Mouse (Mus musculus) kidney, embryonic 14.5 days (tissue): ENCODE results near the gene Itfg2. TPM values are rescaled to one million over a fixed set of nuclear protein-coding genes. Genes with fewer than 3 reads are reported as not detected.
A peak's percentile ranks its signal among the peaks of the same experiment; 100 is the strongest.

Source experiments
- ATAC-seq: fragments of 200-750 bp; cut with Nextera tagmentation; 2 replicates; pipeline ENCODE4 v1.8.0; 2017; ENCODE audit warnings: moderate number of reproducible peaks, mild to moderate bottlenecking, moderate TSS enrichment, moderate library complexity; ENCODE audit not compliant: low FRiP score, low TSS enrichment
- H3K27ac ChIP-seq: fragments of 300-500 bp; sonication (generic); 2 replicates; pipeline ENCODE4 v1.5.1; 2014; ENCODE audit warnings: low read depth, mild to moderate bottlenecking, low read length, moderate library complexity, mixed read lengths
- H3K27me3 ChIP-seq: fragments of 300-500 bp; sonication (generic); 2 replicates; pipeline ENCODE4 v1.6.1; 2014; ENCODE audit warnings: mild to moderate bottlenecking, low read length; ENCODE audit not compliant: control insufficient read depth, insufficient read depth
- H3K36me3 ChIP-seq: fragments of 300-500 bp; sonication (generic); 2 replicates; pipeline ENCODE4 v1.6.1; 2014; ENCODE audit warnings: low read length, mixed read lengths; ENCODE audit not compliant: control insufficient read depth, insufficient read depth
- H3K4me1 ChIP-seq: fragments of 300-500 bp; sonication (generic); 2 replicates; pipeline ENCODE4 v1.6.1; 2014; ENCODE audit warnings: low read length, mixed read lengths; ENCODE audit not compliant: control insufficient read depth, insufficient read depth
- H3K4me2 ChIP-seq: fragments of 300-500 bp; sonication (generic); replicated peaks from 2 replicates; pipeline ENCODE4 v1.6.1; 2014; ENCODE audit warnings: low read depth, mild to moderate bottlenecking, low read length
- H3K4me3 ChIP-seq: fragments of 300-500 bp; sonication (generic); 2 replicates; pipeline ENCODE4 v1.5.1; 2014; ENCODE audit warnings: mild to moderate bottlenecking, low read length
- H3K9ac ChIP-seq: fragments of 300-500 bp; sonication (generic); 2 replicates; pipeline ENCODE4 v1.6.1; 2014; ENCODE audit warnings: low read depth, mild to moderate bottlenecking, low read length, moderate library complexity
- H3K9me3 ChIP-seq: fragments of 300-500 bp; sonication (generic); 2 replicates; pipeline ENCODE4 v1.6.1; 2016; ENCODE audit warnings: low read length; ENCODE audit not compliant: control insufficient read depth
- WGBS: fragments of 180-500 bp; shearing (Covaris S2); extraction: QIAGEN DNeasy Blood & Tissue Kit; methylation state at CpG from one replicate; pipeline ENCODE4 v1.1.7; 2014; 5-methylcytosine and 5-hydroxymethylcytosine counted together
- polyA plus RNA-seq: library from polyadenylated mRNA; unstranded; fragments of >200 nt; fragmentation: Nextera tagmentation; extraction: Ambion mirVana; gene quantifications from 2 replicates; pipeline ENCODE4 v1.2.1, GENCODE M21; 2014

Gene Itfg2
- polyA plus RNA-seq, result 24.0 and 35.7 TPM in 2 replicates

DNA sequence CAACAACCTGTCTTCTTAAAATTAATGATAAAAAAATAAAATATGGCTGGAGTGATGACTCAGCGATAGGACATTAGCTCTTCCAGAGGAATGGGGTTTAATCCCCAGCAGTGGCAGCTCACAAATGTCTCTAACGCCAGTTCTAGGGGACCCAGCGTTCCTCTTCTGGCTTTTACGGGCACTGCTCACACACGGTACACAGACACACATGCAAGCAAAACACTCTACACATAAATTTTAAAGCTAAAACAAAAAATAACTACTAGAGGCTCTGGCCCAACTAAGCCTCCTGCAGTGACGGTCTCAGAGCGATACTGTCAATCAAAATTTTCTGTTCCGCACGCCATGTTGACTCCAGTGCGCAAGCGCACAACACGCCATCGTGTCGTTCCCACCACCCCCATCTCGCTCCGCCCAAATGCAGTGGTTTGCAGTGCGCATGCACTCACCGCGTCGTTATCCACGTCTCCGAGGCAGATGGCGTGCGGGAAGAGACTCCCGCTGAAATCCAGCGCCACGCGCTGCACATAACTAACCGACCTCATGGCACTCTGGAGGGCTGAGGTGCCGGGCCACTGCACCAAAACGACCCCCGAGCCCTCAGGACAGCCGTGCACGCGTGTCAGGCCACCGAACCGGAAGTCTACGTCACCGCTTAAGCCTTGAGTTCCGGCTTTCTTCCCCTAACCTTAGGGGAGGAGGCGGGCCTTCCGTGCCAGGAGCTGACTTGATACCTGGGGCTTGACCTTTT lies at the start of gene Itfg2:
Gene Itfg2, minus strand, starts transcription at position 663 of the 751 bp plus-strand sequence.
- WGBS, result under 1% methylated on average over 42 of the region's 42 CpGs
- ATAC-seq, result peak; percentile 94

DNA sequence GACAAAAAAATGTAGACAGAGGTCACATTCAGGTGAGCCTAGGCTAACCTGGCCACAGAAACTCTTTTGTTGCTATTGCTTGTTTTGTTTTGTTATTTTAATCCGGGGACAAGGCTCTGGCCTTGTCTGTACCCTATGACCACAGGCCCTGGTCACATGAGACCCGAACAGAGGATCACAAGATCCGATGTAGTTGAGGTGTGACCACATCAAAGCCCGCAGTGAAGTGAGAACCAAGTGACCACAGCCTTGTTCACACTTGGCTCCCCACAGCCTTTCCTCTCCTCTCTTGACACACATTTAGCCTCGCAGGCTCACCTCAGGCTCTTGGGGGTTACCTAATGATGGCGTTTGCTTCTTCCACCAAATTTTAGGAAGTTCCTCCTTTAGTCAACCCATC lies 49.4 kb upstream of the Itfg2 start:
- Histone ChIP-seq H3K27me3 (no peaks in the 10 kb centered on the region), H3K9ac (no peak overlapping the region), H3K36me3 (no peaks in the 10 kb centered on the region), H3K4me3 (no peak overlapping the region), H3K4me1 (no peaks in the 10 kb centered on the region), H3K4me2 (no peak overlapping the region), H3K9me3 (no peaks in the 10 kb centered on the region), H3K27ac (no peak overlapping the region)
- ATAC-seq, result no peak
- WGBS, result 80% methylated on average over 6 of the region's 6 CpGs

More for the DNA sequence above, at the start of gene Itfg2:
- Histone ChIP-seq H3K4me3 (peak within 1 kb of the TSS; percentile 61), H3K27ac (peak within 1 kb of the TSS; percentile 92), H3K9ac (peak within 1 kb of the TSS; percentile 68), H3K27me3 (no peaks in the 10 kb centered on the region), H3K4me1 (no peaks in the 10 kb centered on the region), H3K4me2 (peak within 1 kb of the TSS; percentile 57), H3K9me3 (no peaks in the 10 kb centered on the region), H3K36me3 (peaks cover 19% of the 10 kb centered on the region)

DNA sequence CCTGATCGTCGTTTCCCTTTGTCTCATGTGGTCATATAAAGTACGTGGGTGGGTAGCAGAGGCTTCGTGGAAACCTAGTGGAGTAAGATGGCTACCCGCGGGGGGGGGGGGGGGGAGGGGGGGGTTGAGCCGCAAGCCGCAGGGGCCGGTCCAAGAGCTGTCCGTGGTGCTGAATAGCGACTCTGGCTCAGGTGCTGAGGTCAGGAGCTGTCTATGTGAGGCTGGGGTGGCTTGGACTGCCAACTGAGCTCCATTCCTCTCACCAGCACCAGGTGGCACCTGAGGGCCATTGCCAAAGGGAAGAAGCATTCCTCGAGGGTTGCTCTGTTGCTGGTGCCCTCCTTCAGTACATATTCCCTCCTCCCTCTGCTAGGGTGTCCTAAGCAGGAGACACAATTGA lies 44.7 kb upstream of the Itfg2 start:
- Histone ChIP-seq H3K9ac (no peak overlapping the region), H3K27ac (no peak overlapping the region), H3K4me3 (no peak overlapping the region), H3K27me3 (no peaks in the 10 kb centered on the region), H3K9me3 (no peaks in the 10 kb centered on the region), H3K4me1 (no peaks in the 10 kb centered on the region), H3K4me2 (no peak overlapping the region), H3K36me3 (no peaks in the 10 kb centered on the region)
- peak; percentile 71 for ATAC-seq
- 12% methylated on average over 10 of the region's 12 CpGs for WGBS

DNA sequence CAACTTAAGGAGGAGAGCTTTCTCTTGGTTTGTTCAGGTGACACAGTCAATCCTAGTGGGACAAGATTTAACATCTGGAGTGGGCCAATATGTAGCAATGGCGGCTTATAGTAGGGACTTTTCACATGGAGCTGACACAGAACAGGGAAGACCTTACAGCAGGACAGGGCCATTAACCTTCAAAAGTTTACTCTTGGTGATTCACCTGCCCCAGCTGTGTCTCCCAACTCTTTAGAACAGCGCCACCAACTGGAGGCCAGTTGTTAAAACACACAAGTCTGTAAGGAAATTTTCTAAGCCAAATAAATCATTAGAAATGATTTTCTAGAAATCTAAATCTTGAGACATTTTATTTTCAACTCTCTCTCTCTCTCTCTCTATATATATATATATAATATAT lies 42.6 kb upstream of the Itfg2 start:
- ATAC-seq, result no peak
- no peak overlapping the region for H3K9ac ChIP-seq
- no peaks in the 10 kb centered on the region for H3K27me3 ChIP-seq
- no peaks in the 10 kb centered on the region for H3K9me3 ChIP-seq
- WGBS, result 52% methylated on average over 2 of the region's 2 CpGs
- H3K27ac ChIP-seq, result no peak overlapping the region
- H3K4me3 ChIP-seq, result no peak overlapping the region
- no peaks in the 10 kb centered on the region for H3K4me1 ChIP-seq
- no peaks in the 10 kb centered on the region for H3K36me3 ChIP-seq
- no peak overlapping the region for H3K4me2 ChIP-seq

DNA sequence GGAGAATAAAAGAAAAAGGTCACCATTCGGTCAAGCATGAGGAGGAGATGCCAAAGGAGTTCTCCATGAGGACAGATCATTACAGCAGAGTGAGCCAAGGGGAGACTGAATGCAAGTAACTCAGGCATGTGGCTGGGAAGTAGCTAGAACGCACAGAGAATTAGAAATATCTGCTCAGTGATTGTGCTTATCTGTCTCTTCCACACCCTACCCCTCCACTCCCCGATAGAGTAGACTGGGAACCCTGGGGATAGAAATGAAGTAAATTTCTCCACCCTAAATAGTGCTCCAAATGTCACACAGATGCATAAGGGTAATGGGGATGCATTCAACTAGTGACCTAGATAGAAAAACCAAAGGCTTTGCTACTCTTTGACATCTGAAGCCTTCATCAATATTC lies 41.8 kb upstream of the Itfg2 start:
- Histone ChIP-seq H3K4me3 (no peak overlapping the region), H3K27ac (no peak overlapping the region), H3K4me2 (no peak overlapping the region), H3K27me3 (no peaks in the 10 kb centered on the region), H3K9ac (no peak overlapping the region), H3K4me1 (no peaks in the 10 kb centered on the region), H3K9me3 (no peaks in the 10 kb centered on the region), H3K36me3 (no peaks in the 10 kb centered on the region)
- 74% methylated on average over 3 of the region's 3 CpGs for WGBS
- ATAC-seq, result no peak

DNA sequence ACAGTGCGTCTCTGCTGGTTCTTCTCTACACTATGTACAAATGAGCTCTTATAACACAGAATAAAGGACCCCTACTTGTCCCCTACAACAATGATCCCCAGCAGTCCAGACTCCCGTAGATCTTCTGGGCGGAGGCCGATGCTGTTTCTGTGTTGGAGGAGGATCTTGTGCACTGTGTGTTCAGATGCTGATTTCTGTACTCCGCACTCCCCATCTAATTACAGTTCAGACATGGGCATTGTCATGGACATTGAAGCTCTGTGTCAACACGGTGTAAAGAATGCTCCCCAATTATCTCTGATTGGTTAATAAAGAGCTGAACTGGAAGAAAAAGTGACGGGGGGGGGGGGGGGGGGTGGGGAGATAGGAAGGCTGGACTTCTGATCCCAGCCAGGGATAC lies 41.3 kb upstream of the Itfg2 start:
- Histone ChIP-seq H3K27me3 (no peaks in the 10 kb centered on the region), H3K9me3 (no peaks in the 10 kb centered on the region), H3K36me3 (no peaks in the 10 kb centered on the region), H3K9ac (no peak overlapping the region), H3K4me3 (no peak overlapping the region), H3K4me1 (no peaks in the 10 kb centered on the region), H3K27ac (no peak overlapping the region), H3K4me2 (no peak overlapping the region)
- ATAC-seq, result no peak
- 68% methylated on average over 7 of the region's 7 CpGs for WGBS

DNA sequence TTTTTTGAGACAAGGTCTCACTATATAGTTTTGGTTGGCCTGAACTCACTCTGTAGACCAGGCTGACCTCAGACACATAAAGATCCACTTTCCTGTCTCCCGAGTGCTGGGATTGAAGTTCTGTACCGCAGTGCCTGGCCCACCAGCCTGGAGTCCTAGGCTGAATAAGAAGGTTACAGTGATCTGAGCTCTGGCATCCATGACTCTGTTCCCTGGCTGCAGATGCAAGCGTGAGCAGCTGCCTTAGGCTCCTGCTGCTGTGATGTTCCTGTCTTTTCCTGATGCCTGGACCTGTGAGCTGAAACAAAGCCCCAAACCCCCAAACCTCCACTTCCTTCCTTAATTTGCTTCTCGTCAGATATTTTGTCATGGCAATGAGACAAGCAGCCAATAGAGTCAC lies 40.3 kb upstream of the Itfg2 start:
- Histone ChIP-seq H3K36me3 (no peaks in the 10 kb centered on the region), H3K9ac (no peak overlapping the region), H3K27ac (no peak overlapping the region), H3K9me3 (no peaks in the 10 kb centered on the region), H3K4me1 (no peaks in the 10 kb centered on the region), H3K4me2 (no peak overlapping the region), H3K4me3 (no peak overlapping the region), H3K27me3 (no peaks in the 10 kb centered on the region)
- WGBS, result 82% methylated on average over 4 of the region's 4 CpGs
- ATAC-seq, result no peak

DNA sequence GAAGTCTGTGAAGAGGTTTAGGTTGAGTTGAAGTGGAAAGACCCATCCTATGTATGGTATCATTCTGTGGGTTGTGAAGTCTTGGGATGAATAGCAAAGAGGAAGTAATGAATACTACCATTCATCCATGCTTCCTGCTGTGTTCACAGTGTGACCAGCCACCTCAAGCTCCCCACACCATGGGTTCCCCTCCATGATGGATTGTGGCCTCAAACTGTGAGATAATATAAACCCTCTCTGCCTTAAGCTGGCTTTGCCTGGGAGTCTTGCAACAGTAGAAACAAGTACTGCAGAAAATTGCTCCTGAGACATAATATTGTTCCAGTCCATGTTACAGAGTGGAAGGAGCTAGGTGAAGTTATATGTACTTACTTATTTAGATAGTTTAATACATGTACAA lies 36.9 kb upstream of the Itfg2 start:
- H3K4me3 ChIP-seq, result no peak overlapping the region
- H3K36me3 ChIP-seq, result no peaks in the 10 kb centered on the region
- no peaks in the 10 kb centered on the region for H3K9me3 ChIP-seq
- H3K4me2 ChIP-seq, result no peak overlapping the region
- H3K9ac ChIP-seq, result no peak overlapping the region
- no peak overlapping the region for H3K27ac ChIP-seq
- H3K4me1 ChIP-seq, result no peaks in the 10 kb centered on the region
- H3K27me3 ChIP-seq, result no peaks in the 10 kb centered on the region
- ATAC-seq, result no peak

DNA sequence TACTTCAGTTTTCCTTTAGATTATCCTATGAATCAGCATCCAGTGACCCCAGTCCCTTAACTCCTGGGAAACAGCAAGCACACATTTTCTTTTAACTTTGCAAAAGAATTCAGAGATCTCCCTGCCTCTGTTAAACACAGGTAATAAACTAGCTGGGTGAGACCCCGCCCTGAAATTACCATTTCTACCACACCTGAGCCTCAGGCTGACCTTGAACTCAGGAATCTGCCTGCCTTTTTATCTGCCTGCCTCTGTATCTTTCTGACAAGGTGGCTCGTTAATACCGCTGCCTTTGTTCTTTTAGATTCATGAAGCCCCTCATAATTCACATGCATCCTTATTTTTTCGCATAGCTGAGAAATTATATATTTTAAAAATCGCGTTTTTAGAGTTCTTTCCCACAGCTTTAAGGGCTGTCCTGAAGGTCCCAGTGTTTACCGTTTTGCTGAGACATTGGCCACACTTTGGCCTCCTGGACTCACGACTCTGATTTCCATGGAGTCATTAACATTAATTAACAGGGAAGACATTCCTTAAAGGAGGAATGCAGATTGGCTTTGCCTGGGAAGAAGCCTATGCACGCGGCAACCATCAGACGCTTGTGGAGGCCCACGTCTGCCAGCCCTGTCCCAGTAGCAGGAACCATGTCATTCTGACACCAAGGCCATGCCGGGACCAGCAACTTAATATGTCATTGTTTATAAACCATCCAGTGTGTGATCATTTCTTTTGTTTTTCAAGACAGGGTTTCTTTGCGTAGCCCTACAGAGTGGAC lies 36.2 kb upstream of the Itfg2 start:
- no peaks in the 10 kb centered on the region for H3K9me3 ChIP-seq
- H3K4me2 ChIP-seq, result no peak overlapping the region
- H3K36me3 ChIP-seq, result no peaks in the 10 kb centered on the region
- H3K4me3 ChIP-seq, result no peak overlapping the region
- H3K4me1 ChIP-seq, result 0 out of 2 replicates have a peak, but pooled peaks cover 3% of the 10 kb centered on the region
- no peaks in the 10 kb centered on the region for H3K27me3 ChIP-seq
- H3K9ac ChIP-seq, result no peak overlapping the region
- whole genome bisulfite sequencing, result 81% methylated on average over 14 of the region's 14 CpGs
- no peak overlapping the region for H3K27ac ChIP-seq
- ATAC-seq, result no peak
